Mouse (Mus musculus) gastrocnemius, adult 2 months (tissue): ENCODE results near the gene Lypd5. TPM values are rescaled to one million over a fixed set of nuclear protein-coding genes. Genes with fewer than 3 reads are reported as not detected.

Source experiments
- DNase-seq: peaks from one replicate; pipeline ENCODE4 v3.0.0; 2022
- H3K27ac ChIP-seq: fragments of 200-600 bp; 2 replicates; pipeline ENCODE4 v1.8.1; 2022; ENCODE audit warnings: mild to moderate bottlenecking
- H3K4me3 ChIP-seq: fragments of 200-600 bp; 2 replicates; pipeline ENCODE4 v1.8.1; 2022; ENCODE audit warnings: mild to moderate bottlenecking, moderate library complexity
- CTCF ChIP-seq: fragments of 200-600 bp; IDR thresholded peaks from 2 replicates; pipeline ENCODE4 v1.8.1; 2022; ENCODE audit warnings: antibody characterized with exemption, mild to moderate bottlenecking, moderate library complexity
- intact Hi-C: fragments of 180-260 bp; cut with DNase I; formaldehyde crosslinking; loops from one replicate; pipeline ENCODE4 v1.15.1; 2025
- total RNA-seq, 2 experiments: library from RNA; stranded (reverse); gene quantifications; 2 replicates each; pipeline ENCODE4 v1.2.3; 2021

The Lypd5 gene
- total RNA-seq, 2 experiments from 2014 or later = not detected

DNA sequence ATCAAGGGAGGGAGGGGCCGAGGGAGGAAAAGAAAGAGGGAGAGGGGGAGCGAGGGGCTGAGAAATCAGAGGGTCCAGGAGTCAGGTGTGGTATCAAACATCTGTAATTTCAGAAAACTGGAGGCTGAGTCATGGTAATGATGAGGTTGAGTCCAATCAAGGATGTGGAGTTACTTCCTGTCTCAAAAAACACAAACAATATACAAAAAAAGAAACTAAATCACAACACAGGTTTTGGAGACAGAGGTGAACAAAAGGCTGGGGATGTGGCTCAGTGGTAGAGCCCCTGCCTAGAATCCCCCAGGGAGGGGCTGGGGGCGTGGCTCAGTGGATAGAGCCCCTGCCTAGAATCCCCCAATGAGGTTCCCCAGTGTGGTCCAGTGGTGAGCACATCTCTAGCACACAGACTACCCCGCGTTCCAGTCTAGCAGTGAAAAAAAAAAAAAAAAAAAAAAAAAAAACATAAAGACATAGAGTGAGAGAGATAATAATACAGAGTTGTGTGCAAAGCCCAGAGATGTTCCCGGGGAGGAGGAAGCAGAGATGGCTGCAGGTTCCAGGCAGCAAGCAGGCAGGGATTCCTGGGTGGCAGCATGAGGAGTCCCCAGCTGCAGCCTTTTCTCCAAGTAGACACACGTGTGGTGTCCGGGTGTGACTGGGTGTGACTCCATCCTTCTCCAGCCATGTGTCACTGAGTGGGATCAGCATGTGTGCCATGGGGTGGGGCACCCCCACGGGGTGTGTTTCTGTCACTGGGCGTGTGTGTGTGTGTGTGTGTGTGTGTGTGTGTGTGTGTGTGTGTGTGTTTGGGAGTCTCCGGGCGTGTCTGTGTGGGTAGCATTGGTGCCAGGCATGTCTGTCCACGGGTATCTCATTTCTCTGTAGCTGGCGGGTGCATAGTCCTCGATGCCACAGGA lies 18.0 kb downstream of the Lypd5 start:
- no peak for TF ChIP-seq CTCF
- Histone ChIP-seq H3K27ac (no peak overlapping the region), H3K4me3 (no peak overlapping the region)
- intact Hi-C loops = no loop called here
- DNase-seq = peak; percentile 3

DNA sequence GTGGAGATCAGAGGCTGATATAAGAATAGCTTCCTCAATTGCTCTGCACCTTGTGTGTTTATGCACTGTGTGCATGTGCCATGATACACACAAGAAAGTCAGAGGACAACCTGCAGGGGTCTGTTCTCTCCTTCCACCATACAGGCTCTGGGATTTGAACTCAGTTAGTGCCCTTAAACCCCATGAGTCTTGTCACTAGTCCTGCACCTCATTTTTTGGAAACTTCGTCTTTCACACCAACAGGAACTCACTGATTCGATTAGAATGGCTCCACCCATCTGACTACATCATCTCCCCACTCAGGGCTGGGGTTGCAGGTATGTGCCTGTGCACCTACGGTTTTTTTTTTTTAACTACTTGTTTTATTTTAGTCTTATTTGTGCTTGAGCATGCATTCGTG lies 19.2 kb downstream of the Lypd5 start:
- no peak for TF ChIP-seq CTCF
- intact Hi-C loops = no loop called here
- H3K4me3 ChIP-seq = no peak overlapping the region
- no peak for DNase-seq
- H3K27ac ChIP-seq = no peak overlapping the region

DNA sequence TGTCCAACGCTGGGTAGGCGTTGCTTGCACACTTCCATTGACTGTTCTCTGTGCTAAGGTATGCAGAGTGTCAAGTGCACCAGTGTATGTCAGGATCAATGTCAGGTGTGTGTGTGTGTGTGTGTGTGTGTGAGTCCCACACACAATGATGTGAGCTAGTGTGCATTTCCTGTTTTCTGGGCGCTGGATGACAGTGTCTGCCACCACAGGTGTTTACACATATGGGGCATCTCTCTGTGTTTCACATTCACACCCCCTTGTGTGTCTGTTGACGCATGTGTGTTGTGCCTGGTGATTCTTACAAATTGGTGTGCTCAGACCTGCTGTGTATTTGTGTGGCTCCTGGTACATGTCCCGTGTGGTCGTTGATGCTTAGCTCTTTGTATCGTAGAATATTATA lies 19.9 kb downstream of the Lypd5 start:
- TF ChIP-seq CTCF = no peak
- intact Hi-C loops = no loop called here
- DNase-seq = peak; percentile 1
- no peak overlapping the region for H3K4me3 ChIP-seq
- H3K27ac ChIP-seq = no peak overlapping the region

DNA sequence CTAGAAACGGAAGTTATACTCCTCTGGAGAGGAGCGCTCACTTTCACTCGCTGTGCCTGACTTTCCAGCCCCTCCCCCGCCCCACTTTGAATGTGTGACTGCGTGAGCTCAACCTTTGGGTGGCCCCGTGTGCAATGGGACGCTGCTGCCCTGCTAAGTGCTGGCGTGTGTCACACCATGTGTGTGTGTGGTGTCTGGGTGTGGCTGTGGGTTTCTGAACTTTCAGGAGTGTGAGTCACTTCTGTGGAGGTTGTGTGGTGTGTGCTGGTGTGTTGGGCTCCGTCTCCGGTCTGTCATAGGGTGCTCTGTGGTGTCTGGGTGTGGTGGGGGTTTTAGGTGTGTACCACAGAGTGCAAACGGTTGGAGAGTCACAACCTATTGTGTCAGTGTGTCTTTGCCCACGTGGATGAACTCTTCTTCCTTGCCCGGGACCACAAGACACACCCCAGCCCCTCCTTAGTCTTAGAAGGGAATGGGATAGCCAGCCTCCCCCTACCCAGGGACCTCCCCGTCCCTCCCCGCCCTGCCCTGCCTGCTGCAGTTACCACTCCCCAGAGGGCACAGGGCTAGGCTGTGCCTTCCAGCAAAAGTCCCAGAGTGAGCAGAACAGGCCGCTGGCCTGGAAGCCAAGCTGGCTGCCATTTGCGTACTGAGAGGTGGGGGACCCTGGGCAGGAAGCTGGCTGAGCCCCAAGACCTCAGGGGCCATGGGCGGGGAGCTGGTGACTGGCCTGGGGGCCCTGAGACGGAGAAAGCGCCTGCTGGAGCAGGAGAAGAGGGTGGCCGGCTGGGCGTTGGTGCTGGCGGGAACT lies 20.9 kb downstream of the Lypd5 start, which contains the start of gene Kcnn4:
TSS of gene Kcnn4 (plus strand) at position 533 of the 811 bp plus-strand sequence.
- TF ChIP-seq CTCF = no peak
- Histone ChIP-seq H3K27ac (peak within 1 kb of the TSS; percentile 38; the same call in 1 of the 2 replicates), H3K4me3 (peak within 1 kb of the TSS; percentile 47)
- DNase-seq = peak; percentile 10
- intact Hi-C loops = no loop called here

GRCm38 (mm10) chr7:24371012-24371808 lies 22.2 kb downstream of the Lypd5 start:
- TF ChIP-seq CTCF = no peak
- intact Hi-C loops = no loop called here
- peak; percentile 9 for DNase-seq
- H3K4me3 ChIP-seq = peak overlapping the region; percentile 21
- no peak overlapping the region for H3K27ac ChIP-seq

DNA sequence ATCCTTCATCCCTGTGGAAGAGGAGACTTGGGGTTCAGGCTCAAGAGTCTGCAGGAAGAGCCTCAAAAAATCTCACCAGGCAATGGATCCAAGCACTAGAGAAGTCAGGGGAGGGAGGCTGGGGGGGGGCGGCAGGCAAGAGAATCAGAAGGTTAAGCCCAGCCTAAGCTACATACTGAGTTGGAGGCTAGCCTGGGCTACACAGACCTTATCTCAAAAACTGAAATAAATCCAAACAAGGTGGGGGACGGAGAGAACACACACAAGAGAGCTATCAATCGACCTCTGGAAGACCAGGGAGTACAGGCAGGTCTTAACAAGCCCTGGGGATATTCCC lies 22.8 kb downstream of the Lypd5 start:
- peak; percentile 5 for DNase-seq

DNA sequence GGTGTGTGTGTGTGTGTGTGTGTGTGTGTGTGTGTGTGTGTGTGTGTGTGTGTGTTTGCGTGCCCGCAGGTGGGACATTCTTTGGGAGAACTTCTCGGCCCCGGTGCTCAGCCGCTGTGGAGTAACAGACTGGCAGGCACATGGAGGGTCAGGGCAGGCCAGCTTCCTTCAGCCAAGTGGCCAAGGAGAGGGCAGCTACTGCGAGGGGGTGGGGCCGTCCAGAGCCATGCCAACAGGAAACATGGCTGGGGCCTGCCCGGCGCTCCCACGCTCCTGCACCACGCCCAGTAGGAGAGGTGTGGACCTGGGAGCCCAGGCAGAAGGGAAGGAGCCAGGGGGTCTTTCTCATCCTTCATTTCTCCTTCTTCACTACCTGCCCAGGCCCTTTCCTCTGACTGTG lies 23.3 kb downstream of the Lypd5 start:
- peak; percentile 43 for DNase-seq
- intact Hi-C loops = no loop called here
- no peak for TF ChIP-seq CTCF
- Histone ChIP-seq H3K27ac (peak overlapping the region; percentile 29), H3K4me3 (no peak overlapping the region)

More for the DNA sequence above, 22.8 kb downstream of the Lypd5 start:
- Histone ChIP-seq H3K27ac (no peak overlapping the region), H3K4me3 (no peak overlapping the region)
- intact Hi-C loops = no loop called here
- no peak for TF ChIP-seq CTCF

DNA sequence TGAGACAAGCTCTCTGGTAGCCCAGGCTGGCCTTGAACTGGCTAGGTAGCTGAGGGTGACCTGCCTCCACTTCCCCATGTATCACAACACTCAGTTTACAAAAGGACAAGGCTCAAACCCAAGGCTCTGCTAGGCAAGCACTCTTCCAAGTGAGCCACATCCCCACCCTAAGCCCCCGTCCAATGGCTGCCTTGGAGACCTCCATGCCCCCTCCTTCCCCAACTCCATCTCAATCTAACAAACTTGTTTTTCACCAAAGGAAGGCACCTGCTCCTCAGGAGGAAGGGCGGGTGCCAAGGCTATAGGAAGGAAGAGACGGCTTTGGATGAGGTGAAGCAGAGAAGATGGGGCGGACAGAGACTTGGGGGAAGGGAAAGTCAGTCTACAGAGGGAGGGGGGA lies 23.8 kb downstream of the Lypd5 start:
- TF ChIP-seq CTCF = no peak
- intact Hi-C loops = no loop called here
- peak overlapping the region; percentile 29 for H3K27ac ChIP-seq
- no peak overlapping the region for H3K4me3 ChIP-seq
- DNase-seq = peak; percentile 8

DNA sequence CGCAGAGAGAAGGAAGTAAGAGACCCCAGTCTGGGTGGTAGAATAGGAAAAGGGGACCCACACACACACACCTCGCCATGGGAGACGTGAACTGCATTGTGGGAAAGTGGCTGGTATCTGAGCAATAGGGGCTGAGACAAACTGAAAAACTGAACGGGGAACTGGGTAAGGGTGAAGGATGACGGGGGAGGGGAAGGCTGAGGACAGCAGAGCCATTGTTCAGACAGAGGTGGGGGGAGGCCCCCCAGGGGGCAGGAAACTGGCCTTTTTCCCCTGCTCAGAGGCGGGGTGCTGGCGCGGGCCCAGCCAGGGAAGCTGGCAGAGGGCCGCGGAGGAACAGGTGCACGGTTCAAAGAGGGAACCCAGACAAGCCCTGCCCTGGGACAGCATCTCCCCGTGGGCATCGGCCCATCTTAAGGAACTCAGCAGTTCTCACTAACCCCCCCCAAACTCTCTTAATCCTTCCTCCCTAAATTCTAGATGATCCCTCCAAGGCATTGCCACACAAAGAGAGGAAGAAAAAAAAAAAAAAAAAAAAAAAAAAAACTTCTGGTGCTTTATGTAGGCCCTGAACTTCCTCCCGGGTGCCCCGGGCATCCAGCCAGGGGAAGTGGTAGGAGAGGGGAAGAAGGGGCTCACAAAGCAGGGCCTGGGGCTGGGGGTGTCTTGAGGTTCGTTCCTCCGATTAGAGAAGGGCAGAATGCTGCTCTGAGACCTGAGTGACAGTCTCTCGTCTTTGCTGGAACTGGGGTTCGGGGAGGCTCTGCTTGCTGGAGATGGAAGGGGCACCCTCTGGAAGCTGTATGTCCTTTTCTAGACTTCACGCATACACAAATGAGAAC lies 24.8 kb downstream of the Lypd5 start:
- peak; percentile 53 for DNase-seq
- TF ChIP-seq CTCF = no peak
- intact Hi-C loops = no loop called here
- Histone ChIP-seq H3K4me3 (0 out of 2 replicates have a peak overlapping the region, but pooled peaks have one; percentile 15), H3K27ac (peak overlapping the region; percentile 28; the same call in 1 of the 2 replicates)

DNA sequence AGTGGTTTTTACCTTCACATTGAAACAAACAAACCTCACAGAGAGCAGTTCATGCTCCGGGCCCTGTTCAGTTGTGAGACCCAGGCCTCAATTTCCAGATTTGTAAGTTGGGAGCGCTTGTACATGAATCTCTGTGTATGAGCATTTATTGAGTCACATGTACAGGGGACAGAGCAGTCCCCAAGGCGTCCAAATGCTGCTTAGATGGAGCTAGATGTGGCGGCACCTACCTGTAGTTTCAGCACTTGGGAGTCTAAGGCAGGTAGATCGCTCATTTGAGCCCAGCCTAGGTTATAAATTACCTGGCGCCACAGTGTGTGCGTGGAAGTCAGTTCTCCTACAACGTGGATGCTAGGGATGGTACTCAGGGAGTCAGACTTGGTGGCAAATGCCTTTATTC lies 27.5 kb downstream of the Lypd5 start:
- intact Hi-C loops = no loop called here
- no peak overlapping the region for H3K4me3 ChIP-seq
- TF ChIP-seq CTCF = no peak
- peak; percentile 0 for DNase-seq
- H3K27ac ChIP-seq = no peak overlapping the region

DNA sequence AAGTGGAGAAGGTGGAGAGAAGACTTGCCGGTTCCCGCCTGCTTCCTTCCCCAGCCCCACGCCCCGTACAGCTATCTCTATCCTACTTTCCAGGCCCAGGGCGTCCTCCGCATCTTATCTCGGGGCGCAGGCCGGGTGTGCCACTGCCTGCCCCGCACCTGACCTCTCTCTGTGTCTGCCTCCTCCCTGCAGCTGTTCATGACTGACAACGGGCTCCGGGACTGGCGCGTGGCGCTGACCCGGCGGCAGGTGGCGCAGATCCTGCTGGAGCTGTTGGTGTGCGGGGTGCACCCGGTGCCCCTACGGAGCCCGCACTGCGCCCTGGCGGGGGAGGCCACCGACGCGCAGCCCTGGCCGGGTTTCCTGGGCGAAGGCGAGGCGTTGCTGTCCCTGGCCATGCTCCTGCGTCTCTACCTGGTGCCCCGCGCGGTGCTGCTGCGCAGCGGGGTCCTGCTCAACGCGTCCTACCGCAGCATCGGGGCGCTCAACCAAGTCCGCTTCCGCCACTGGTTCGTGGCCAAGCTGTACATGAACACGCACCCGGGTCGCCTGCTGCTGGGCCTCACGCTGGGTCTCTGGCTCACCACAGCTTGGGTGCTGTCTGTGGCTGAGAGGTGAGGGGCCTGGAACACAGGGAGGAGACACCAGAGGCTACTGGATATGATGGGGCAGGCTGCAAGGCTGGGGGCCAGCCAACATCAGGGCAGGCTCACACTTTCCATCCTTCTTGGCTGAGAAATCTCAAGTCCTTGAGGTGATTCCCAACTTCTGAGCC lies 28.3 kb downstream of the Lypd5 start:
- intact Hi-C loops = no loop called here
- peak; percentile 59 for DNase-seq
- Histone ChIP-seq H3K4me3 (peak overlapping the region; percentile 63), H3K27ac (peak overlapping the region; percentile 38)
- peak; percentile 56 for TF ChIP-seq CTCF
